Mouse (Mus musculus) heart, adult 2 months (tissue): Measurements from ENCODE around the gene Unc45b.

Source experiments
- CTCF ChIP-seq: fragments of 200-600 bp; IDR thresholded peaks from 2 replicates; pipeline ENCODE4 v1.8.1; 2022; ENCODE audit warnings: antibody characterized with exemption, mild to moderate bottlenecking, moderate library complexity
- EP300 ChIP-seq: fragments of 200-500 bp; IDR thresholded peaks from 2 replicates; pipeline ENCODE4 v1.6.1; 2011; ENCODE audit warnings: low read depth, low read length, control low read depth; ENCODE audit not compliant: insufficient read depth
- POLR2A ChIP-seq: fragments of 200-500 bp; IDR thresholded peaks from 2 replicates; pipeline ENCODE4 v1.6.1; 2011; ENCODE audit warnings: mild to moderate bottlenecking, low read depth, low read length, control low read depth; ENCODE audit not compliant: insufficient read depth

DNA sequence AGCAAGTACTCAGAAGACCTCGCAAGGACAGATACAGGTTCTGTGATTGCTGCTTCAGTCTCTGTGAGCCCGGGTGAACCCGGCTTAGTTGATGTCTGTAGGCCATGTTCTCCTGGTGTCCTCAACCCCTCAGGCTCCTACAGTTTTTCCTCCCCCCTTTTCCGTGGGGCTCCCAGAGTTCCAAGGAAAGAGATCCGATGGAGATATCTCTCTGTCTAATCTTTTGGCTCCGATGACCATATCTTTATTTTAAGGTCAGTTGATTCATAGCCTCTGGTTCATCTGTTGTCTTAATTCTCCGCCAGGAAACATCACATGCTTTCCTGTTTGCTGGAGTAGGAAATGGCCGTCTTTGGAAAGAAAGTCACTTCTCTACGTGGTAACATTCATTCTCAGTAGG, 38.7 kb downstream of the Unc45b start:
- no peak for TF ChIP-seq CTCF
- TF ChIP-seq POLR2A, result 0 out of 2 replicates have a peak, but pooled peaks have one; percentile 20
- no peak for TF ChIP-seq EP300
